Mouse (Mus musculus) erythroid progenitor cell, adult 5-6 weeks (primary cell): ENCODE measurements at regions not wholly inside any gene's neighbourhood (a gene's known extent, or its start where the extent isn't known, plus 50 kb on each side); places are given as distances from the start of the nearest gene placed in this dataset.

Experiments
- ATAC-seq: replicated peaks from 2 replicates; pipeline ENCODE4 v1.8.0; 2016; ENCODE audit warnings: moderate number of reproducible peaks, mild to moderate bottlenecking, moderate TSS enrichment, inconsistent platforms; ENCODE audit not compliant: poor library complexity, low FRiP score, severe bottlenecking

- ATAC-seq = no peak
Measured at GRCm38 (mm10) chr5:111681362-111682028, 52.2 kb upstream of the Gm26897 start.

GRCm38 (mm10) chr5:111682899-111683298 lies 50.8 kb upstream of the Gm26897 start:
- ATAC-seq = no peak
